Mouse (Mus musculus): ENCODE measurements around the gene Zfp84. TPM values are rescaled to one million over a fixed set of nuclear protein-coding genes. Genes with fewer than 3 reads are reported as not detected.

Gene Zfp84
- polyA plus RNA-seq, 1 experiment from 2014 or later, result 3.5 TPM

- no peaks in the 10 kb centered on the region for H3K27me3 ChIP-seq
- 4% methylated on average over 12 of the region's 12 CpGs for WGBS (ENCODE audit: insufficient replicate concordance)
- ATAC-seq (ENCODE audit: low read depth) (peak; percentile 63), DNase-seq (peak; percentile 63)
- H3K27ac ChIP-seq, result peak overlapping the region; percentile 80
- peaks cover 23% of the 10 kb centered on the region for H3K36me3 ChIP-seq
- peak overlapping the region; percentile 71 for H3K9ac ChIP-seq
- H3K4me3 ChIP-seq (replicated peaks), result peak overlapping the region; percentile 73
- H3K9me3 ChIP-seq (replicated peaks), result no peaks in the 10 kb centered on the region
- peak overlapping the region; percentile 81 for H3K4me2 ChIP-seq
- H3K4me1 ChIP-seq (replicated peaks), result peaks cover 53% of the 10 kb centered on the region
These were observed 50.4 kb downstream of the Zfp84 start for GRCm38 (mm10) chr7:29818619-29819254.

GRCm38 (mm10) chr7:29828001-29828400 is 59.6 kb downstream of the Zfp84 start:
- H3K36me3 ChIP-seq, result peaks cover 69% of the 10 kb centered on the region
- 87% methylated on average over 12 of the region's 12 CpGs for WGBS (ENCODE audit: insufficient replicate concordance)
- no peak overlapping the region for H3K4me2 ChIP-seq

More at GRCm38 (mm10) chr7:29828001-29828400, 59.6 kb downstream of the Zfp84 start:
- Histone ChIP-seq H3K27me3 (no peaks in the 10 kb centered on the region), H3K4me3 (replicated peaks) (no peak overlapping the region), H3K9ac (no peak overlapping the region), H3K9me3 (replicated peaks) (peaks cover 9% of the 10 kb centered on the region; the same call in 1 of the 2 replicates), H3K27ac (no peak overlapping the region), H3K4me1 (replicated peaks) (no peaks in the 10 kb centered on the region)
- no peak for DNase-seq
- no peak for ATAC-seq (ENCODE audit: low read depth)

MicroRNA genes within 50 kb of the gene (microRNA counts, 519-probe panel; counts per million panel counts)
- 114 counts per million for microRNA mmu-miR-1964

Small RNAs within 50 kb of the gene (microRNA-seq; reads per million reads assigned to microRNA genes)
- gene Mir1964, result 3.5 reads per million, percentile 5 among the genes with 10 or more reads in this experiment

Other genes with a start within 250 kb of the Zfp84 start
- gene Sipa1l3, start 249.9 kb upstream of the Zfp84 start, polyA plus RNA-seq (2015; fragmentation: Nextera tagmentation; extraction: Ambion mirVana), result 2.6 and 3.0 TPM in 2 replicates
- not detected in 2 replicates for gene Catsperg2, start 41.5 kb upstream of the Zfp84 start, polyA plus RNA-seq (2015; fragmentation: Nextera tagmentation; extraction: Ambion mirVana)
- 0.54 and 0.68 TPM in 2 replicates for gene Zfp30, start 15.4 kb downstream of the Zfp84 start, polyA plus RNA-seq (2015; fragmentation: Nextera tagmentation; extraction: Ambion mirVana)
- gene Zfp790, start 47.6 kb downstream of the Zfp84 start, polyA plus RNA-seq (2015; fragmentation: Nextera tagmentation; extraction: Ambion mirVana), result 3.5 and 5.0 TPM in 2 replicates
- gene Zfp940, start 85.1 kb downstream of the Zfp84 start, polyA plus RNA-seq (2015; fragmentation: Nextera tagmentation; extraction: Ambion mirVana), result 1.1 and 1.5 TPM in 2 replicates
- gene Zfp420, start 91.4 kb downstream of the Zfp84 start, polyA plus RNA-seq (2015; fragmentation: Nextera tagmentation; extraction: Ambion mirVana), result 1.3 and 1.4 TPM in 2 replicates
- gene Zfp27, start 138.0 kb downstream of the Zfp84 start, polyA plus RNA-seq (2015; fragmentation: Nextera tagmentation; extraction: Ambion mirVana), result 1.9 and 2.3 TPM in 2 replicates
- gene Zfp383, start 139.7 kb downstream of the Zfp84 start, polyA plus RNA-seq (2015; fragmentation: Nextera tagmentation; extraction: Ambion mirVana), result 0.58 TPM in 2 replicates
- gene Zfp74, start 185.5 kb downstream of the Zfp84 start, polyA plus RNA-seq (2015; fragmentation: Nextera tagmentation; extraction: Ambion mirVana), result 2.0 and 2.6 TPM in 2 replicates
- gene Zfp568, start 215.4 kb downstream of the Zfp84 start, polyA plus RNA-seq (2015; fragmentation: Nextera tagmentation; extraction: Ambion mirVana), result 8.5 and 10.9 TPM in 2 replicates

Data from liver, embryonic 13.5 days (tissue).